Mouse (Mus musculus): ENCODE results near the gene Osbpl11. TPM values are rescaled to one million over a fixed set of nuclear protein-coding genes. Genes with fewer than 3 reads are reported as not detected.
"Not testable (repeated sequence)": the region's sequence is repeated elsewhere in the genome, so short reads cannot be mapped to it uniquely, and the experiment has no call there.

Osbpl11 gene
- total and polyA plus RNA-seq, 2 experiments, result 6.3 to 9.8 TPM

- TF ChIP-seq POLR2A (IDR thresholded peaks at IDR 0.05; ENCODE audit: extremely low read depth, insufficient read depth, low read length), result no peak
- 93% methylated on average over 2 of the region's 2 CpGs for WGBS
- DNase-seq (ENCODE audit: extremely low read depth, low read depth, low spot score), result no peak
- peaks cover 4% of the 10 kb centered on the region; the same call in 1 of the 2 replicates for H3K4me1 ChIP-seq (ENCODE audit: control insufficient read depth, insufficient read depth, low read length)
- H3K27me3 ChIP-seq (ENCODE audit: control insufficient read depth, insufficient read depth, low read length), result no peaks in the 10 kb centered on the region
- H3K4me3 ChIP-seq (ENCODE audit: insufficient read depth, low read depth, low read length), result no peak overlapping the region
- no peak overlapping the region for H3K9ac ChIP-seq (ENCODE audit: low read depth, low read length)
- H3K27ac ChIP-seq (replicated peaks; ENCODE audit: insufficient read depth, low read depth, low read length), result no peak overlapping the region
- H3K79me2 ChIP-seq (ENCODE audit: control insufficient read depth, insufficient read depth, low read length), result no peaks in the 10 kb centered on the region
- no peaks in the 10 kb centered on the region for H3K36me3 ChIP-seq (ENCODE audit: control insufficient read depth, insufficient read depth, low read length)
Observed at GRCm38 (mm10) chr16:33159363-33159762, 25.5 kb upstream of the Osbpl11 start.

- peak overlapping the region; percentile 46 for H3K27ac ChIP-seq (replicated peaks; ENCODE audit: insufficient read depth, low read depth, low read length)
- peaks cover 4% of the 10 kb centered on the region; the same call in 1 of the 2 replicates for H3K4me1 ChIP-seq (ENCODE audit: control insufficient read depth, insufficient read depth, low read length)
Observed at GRCm38 (mm10) chr16:33163330-33164090, 21.4 kb upstream of the Osbpl11 start.

GRCm38 (mm10) chr16:33166284-33166683 is 18.6 kb upstream of the Osbpl11 start:
- not testable (repeated sequence) for H3K36me3 ChIP-seq (ENCODE audit: control insufficient read depth, insufficient read depth, low read length); H3K79me2 ChIP-seq (ENCODE audit: control insufficient read depth, insufficient read depth, low read length); H3K4me3 ChIP-seq (ENCODE audit: insufficient read depth, low read depth, low read length); H3K9ac ChIP-seq (ENCODE audit: low read depth, low read length); H3K27me3 ChIP-seq (ENCODE audit: control insufficient read depth, insufficient read depth, low read length); H3K27ac ChIP-seq (replicated peaks; ENCODE audit: insufficient read depth, low read depth, low read length)
- TF ChIP-seq CTCF (IDR thresholded peaks at IDR 0.05; ENCODE audit: low read depth, low read length), result peak; percentile 44
- 75% methylated on average over 6 of the region's 6 CpGs for WGBS
- peaks cover 12% of the 10 kb centered on the region for H3K4me1 ChIP-seq (ENCODE audit: control insufficient read depth, insufficient read depth, low read length)
- DNase-seq (ENCODE audit: extremely low read depth, low read depth, low spot score), result peak; percentile 64

More at GRCm38 (mm10) chr16:33163330-33164090, 21.4 kb upstream of the Osbpl11 start:
- no peaks in the 10 kb centered on the region for H3K79me2 ChIP-seq (ENCODE audit: control insufficient read depth, insufficient read depth, low read length)
- H3K4me3 ChIP-seq (ENCODE audit: insufficient read depth, low read depth, low read length), result no peak overlapping the region
- H3K36me3 ChIP-seq (ENCODE audit: control insufficient read depth, insufficient read depth, low read length), result no peaks in the 10 kb centered on the region
- TF ChIP-seq CTCF (IDR thresholded peaks at IDR 0.05; ENCODE audit: low read depth, low read length) (no peak), POLR2A (IDR thresholded peaks at IDR 0.05; ENCODE audit: extremely low read depth, insufficient read depth, low read length) (no peak)
- WGBS, result 27% methylated on average over 13 of the region's 13 CpGs
- no peak overlapping the region for H3K9ac ChIP-seq (ENCODE audit: low read depth, low read length)
- peak; percentile 91 for DNase-seq (ENCODE audit: extremely low read depth, low read depth, low spot score)
- no peaks in the 10 kb centered on the region for H3K27me3 ChIP-seq (ENCODE audit: control insufficient read depth, insufficient read depth, low read length)

- no peaks in the 10 kb centered on the region for H3K36me3 ChIP-seq (ENCODE audit: control insufficient read depth, insufficient read depth, low read length)
- no peak overlapping the region for H3K27ac ChIP-seq (replicated peaks; ENCODE audit: insufficient read depth, low read depth, low read length)
- TF ChIP-seq CTCF (IDR thresholded peaks at IDR 0.05; ENCODE audit: low read depth, low read length), result peak; percentile 46
- no peak for TF ChIP-seq POLR2A (IDR thresholded peaks at IDR 0.05; ENCODE audit: extremely low read depth, insufficient read depth, low read length)
- H3K9ac ChIP-seq (ENCODE audit: low read depth, low read length), result no peak overlapping the region
- H3K4me1 ChIP-seq (ENCODE audit: control insufficient read depth, insufficient read depth, low read length), result peaks cover 12% of the 10 kb centered on the region
- no peak overlapping the region for H3K4me3 ChIP-seq (ENCODE audit: insufficient read depth, low read depth, low read length)
- 55% methylated on average over 5 of the region's 5 CpGs for WGBS
- H3K27me3 ChIP-seq (ENCODE audit: control insufficient read depth, insufficient read depth, low read length), result no peaks in the 10 kb centered on the region
- DNase-seq (ENCODE audit: extremely low read depth, low read depth, low spot score), result no peak
- no peaks in the 10 kb centered on the region; the same call in 1 of the 2 replicates for H3K79me2 ChIP-seq (ENCODE audit: control insufficient read depth, insufficient read depth, low read length)
Observed at GRCm38 (mm10) chr16:33167537-33167936, 17.3 kb upstream of the Osbpl11 start.

- peak; percentile 85 for DNase-seq (ENCODE audit: extremely low read depth, low read depth, low spot score)
- WGBS, result 14% methylated on average over 8 of the region's 8 CpGs
- peak overlapping the region; percentile 64 for H3K4me3 ChIP-seq (ENCODE audit: insufficient read depth, low read depth, low read length)
Observed at GRCm38 (mm10) chr16:33169471-33170034, 15.3 kb upstream of the Osbpl11 start.

More at GRCm38 (mm10) chr16:33169471-33170034, 15.3 kb upstream of the Osbpl11 start:
- no peaks in the 10 kb centered on the region for H3K27me3 ChIP-seq (ENCODE audit: control insufficient read depth, insufficient read depth, low read length)
- peaks cover 9% of the 10 kb centered on the region for H3K4me1 ChIP-seq (ENCODE audit: control insufficient read depth, insufficient read depth, low read length)
- H3K79me2 ChIP-seq (ENCODE audit: control insufficient read depth, insufficient read depth, low read length), result no peaks in the 10 kb centered on the region; the same call in 1 of the 2 replicates
- no peaks in the 10 kb centered on the region for H3K36me3 ChIP-seq (ENCODE audit: control insufficient read depth, insufficient read depth, low read length)
- TF ChIP-seq POLR2A (IDR thresholded peaks at IDR 0.05; ENCODE audit: extremely low read depth, insufficient read depth, low read length) (peak; percentile 56; the same call in 1 of the 2 replicates), CTCF (IDR thresholded peaks at IDR 0.05; ENCODE audit: low read depth, low read length) (no peak)
- peak overlapping the region; percentile 91 for H3K27ac ChIP-seq (replicated peaks; ENCODE audit: insufficient read depth, low read depth, low read length)
- H3K9ac ChIP-seq (ENCODE audit: low read depth, low read length), result peak overlapping the region; percentile 75
